Mouse (Mus musculus): ENCODE results near the gene Ddx41. TPM values are rescaled to one million over a fixed set of nuclear protein-coding genes. Genes with fewer than 3 reads are reported as not detected.

Ddx41 gene
- total RNA-seq, 2 experiments from 2014 or later, result 36.9 to 46.6 TPM

Small RNAs within 50 kb of the gene (microRNA-seq; reads per million reads assigned to microRNA genes)
- gene Mir6945, result 4.3 to 5.8 reads per million in 2 experiments

Other genes starting within 250 kb of the Ddx41 start
- gene Prelid1, start 216.2 kb downstream of the Ddx41 start, total RNA-seq (2021), result 100 to 1,000 TPM; 169 to 177 TPM
- gene Rab24, start 214.7 kb downstream of the Ddx41 start, total RNA-seq (2021), result 10 to 100 TPM; 62.4 to 66.9 TPM
- gene Mxd3, start 206.8 kb downstream of the Ddx41 start, total RNA-seq (2021), result 1 to 10 TPM; 2.4 to 2.9 TPM
- gene Lman2, start 173.9 kb downstream of the Ddx41 start, total RNA-seq (2021), result 10 to 100 TPM; 44.7 to 49.4 TPM
- 10 to 100 TPM; 28.6 to 37.0 TPM for gene Rgs14, start 166.9 kb downstream of the Ddx41 start, total RNA-seq (2021)
- gene Slc34a1, start 138.5 kb downstream of the Ddx41 start, total RNA-seq (2021), result not detected
- under 1 TPM in 1 of 2 experiments, not detected in 1; 0.75 TPM for gene Pfn3, start 121.4 kb downstream of the Ddx41 start, total RNA-seq (2021)
- gene F12, start 109.9 kb downstream of the Ddx41 start, total RNA-seq (2021), result 1 to 10 TPM in 1 of 2 experiments, under 1 TPM in 1; 0.37 to 1.2 TPM
- gene Grk6, start 91.6 kb downstream of the Ddx41 start, total RNA-seq (2021), result 10 to 100 TPM; 76.4 to 79.2 TPM
- 100 to 1,000 TPM in 1 of 2 experiments, 10 to 100 TPM in 1; 98.1 to 112 TPM for gene Prr7, start 72.4 kb downstream of the Ddx41 start, total RNA-seq (2021)
- gene Dbn1, start 48.5 kb downstream of the Ddx41 start, total RNA-seq (2021), result 100 to 1,000 TPM; 392 to 399 TPM
- gene Pdlim7, start 23.0 kb downstream of the Ddx41 start, total RNA-seq (2021), result 10 to 100 TPM; 66.1 to 68.9 TPM
- 1 to 10 TPM; 5.0 to 6.5 TPM for gene Dok3, start 7.4 kb downstream of the Ddx41 start, total RNA-seq (2021)
- gene Fam193b, start 34.5 kb upstream of the Ddx41 start, total RNA-seq (2021), result 10 to 100 TPM; 61.9 to 82.4 TPM
- gene Tmed9, start 37.1 kb upstream of the Ddx41 start, total RNA-seq (2021), result 100 to 1,000 TPM; 127 to 128 TPM
- 10 to 100 TPM; 23.1 to 23.8 TPM for gene B4galt7, start 63.2 kb upstream of the Ddx41 start, total RNA-seq (2021)
- gene Caml, start 86.3 kb upstream of the Ddx41 start, total RNA-seq (2021), result 10 to 100 TPM; 51.5 to 59.9 TPM
- 10 to 100 TPM; 49.4 to 55.2 TPM for gene Ddx46, start 98.4 kb upstream of the Ddx41 start, total RNA-seq (2021)
- 10 to 100 TPM; 82.3 to 83.3 TPM for gene B230219D22Rik, start 156.5 kb upstream of the Ddx41 start, total RNA-seq (2021)
- 10 to 100 TPM; 58.3 to 61.4 TPM for gene Txndc15, start 178.0 kb upstream of the Ddx41 start, total RNA-seq (2021)
- 10 to 100 TPM; 28.3 to 36.1 TPM for gene Pcbd2, start 190.7 kb upstream of the Ddx41 start, total RNA-seq (2021)
- gene Catsper3, start 247.9 kb upstream of the Ddx41 start, total RNA-seq (2021), result under 1 TPM in 1 of 2 experiments, not detected in 1; 0.37 TPM